ENCODE assay signal across 5 mouse cellular contexts in the genomic region with DNA sequence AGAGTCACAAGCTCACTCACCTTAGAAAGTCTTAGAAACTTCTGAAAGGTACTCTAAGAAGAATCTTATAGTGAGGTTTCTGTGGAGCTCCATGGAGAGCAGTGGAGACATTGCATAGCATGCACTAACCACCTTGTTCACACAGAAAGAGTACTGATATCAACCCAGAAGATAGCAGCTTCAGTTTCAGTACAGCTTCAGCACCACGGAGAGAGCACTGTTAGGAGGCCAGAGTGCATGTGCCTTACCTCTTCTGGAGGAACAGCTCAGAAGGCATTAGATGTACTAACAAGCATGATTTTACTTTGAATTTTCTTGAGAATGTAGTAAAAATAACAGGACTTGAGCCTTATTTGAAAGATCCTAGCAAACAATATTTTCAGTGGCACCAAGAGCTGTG.
ATAC-seq lines count a peak whose summit lies in the region.
"Not testable (repeated sequence)": the region's sequence is repeated elsewhere in the genome, so short reads cannot be mapped to it uniquely, and the experiment has no call there.

No protein-coding gene starts in this region.

- H3K9ac ChIP-seq in kidney, embryonic 15.5 days; stomach, embryonic 16.5 days (ENCODE audit: low read length): not testable (repeated sequence)

- not testable (repeated sequence) for H3K4me1 ChIP-seq in kidney, embryonic 15.5 days; stomach, embryonic 16.5 days (ENCODE audit: control insufficient read depth, insufficient read depth, low read length)

- H3K4me2 ChIP-seq in kidney, embryonic 15.5 days; stomach, embryonic 16.5 days (ENCODE audit: low read depth, low read length): not testable (repeated sequence)

- not testable (repeated sequence) for H3K4me3 ChIP-seq in kidney, embryonic 15.5 days (replicated peaks); stomach, embryonic 16.5 days (replicated peaks; ENCODE audit: low read length)

- H3K27ac ChIP-seq in kidney, embryonic 15.5 days; stomach, embryonic 16.5 days (ENCODE audit: low read length): not testable (repeated sequence)

- H3K27me3 ChIP-seq in kidney, embryonic 15.5 days; stomach, embryonic 16.5 days (ENCODE audit: control insufficient read depth, insufficient read depth, low read length): not testable (repeated sequence)

- no CpG with 5 or more reads among the region's 1 CpGs for WGBS in kidney, embryonic 15.5 days
- WGBS in stomach, embryonic 16.5 days, result no CpG with 5 or more reads among the region's 1 CpGs

- H3K36me3 ChIP-seq in kidney, embryonic 15.5 days; stomach, embryonic 16.5 days (ENCODE audit: control insufficient read depth, insufficient read depth, low read length): not testable (repeated sequence)

- peak; percentile 65; the same call in 1 of the 2 replicates for ATAC-seq in common myeloid progenitor, adult 5-6 weeks (replicated peaks; ENCODE audit: low read depth, poor library complexity, severe bottlenecking)
- ATAC-seq in kidney, embryonic 15.5 days (replicated peaks; ENCODE audit: low FRiP score), result peak; percentile 62; the same call in 1 of the 2 replicates
- 0 out of 2 replicates have a peak, but pooled peaks have one; percentile 52 for ATAC-seq in megakaryocyte progenitor cell, adult 5-6 weeks (replicated peaks; ENCODE audit: poor library complexity)
- peak; percentile 68; the same call in 1 of the 2 replicates for ATAC-seq in megakaryocyte-erythroid progenitor cell, adult 5-6 weeks (replicated peaks; ENCODE audit: low FRiP score, low TSS enrichment, poor library complexity, severe bottlenecking)
- peak; percentile 47; the same call in 1 of the 2 replicates for ATAC-seq in stomach, embryonic 16.5 days (ENCODE audit: insufficient read depth, low FRiP score)

- H3K9me3 ChIP-seq in kidney, embryonic 15.5 days (replicated peaks); stomach, embryonic 16.5 days (replicated peaks; ENCODE audit: control insufficient read depth, low read length): not testable (repeated sequence)
